In genomic region chr1:153266891-153267290, GRCm38 (mm10) we compare ENCODE assay signal across 12 mouse cellular contexts.
DNase-seq lines count a peak whose midpoint lies in the region; ATAC-seq and TF ChIP-seq lines count a peak whose summit lies in the region.
"Had no signal": no experiment of that assay in that cellular context is flagged by ENCODE, and none has a peak within 500 bp of the region (broad histone marks: within the 10 kb centered on the region; RNA-seq: fewer than 3 reads in every experiment).

No protein-coding gene starts in this region.

- no peaks in the 10 kb centered on the region for H3K27me3 ChIP-seq in heart, embryonic 10.5 days (ENCODE audit: insufficient read depth, poor library complexity, severe bottlenecking)
- no peaks in the 10 kb centered on the region for H3K27me3 ChIP-seq in midbrain, embryonic 14.5 days (ENCODE audit: control insufficient read depth, insufficient read depth, low read length)

- DNase-seq in heart, embryonic 10.5 days (ENCODE audit: low spot score): no peak
- no peak for DNase-seq in heart, postnatal 14 days
- no peak for DNase-seq in left cerebral cortex, adult 2 months (ENCODE audit: extremely low spot score in 1 of 2, low spot score in 2 of 2)
- no peak for DNase-seq in left cerebral cortex, postnatal 4 days
- peak; percentile 72 for DNase-seq in NIH3T3 (ENCODE audit: low read depth)
- no peak for DNase-seq in midbrain, embryonic 14.5 days
- no peak for DNase-seq in urinary bladder, postnatal 4 days (ENCODE audit: low spot score in 2 of 2)
- no peak for DNase-seq in gastrocnemius, postnatal 25 days
- DNase-seq: cerebellum, adult 18-20 months; right cerebral cortex, postnatal 14 days; thymus, postnatal 14 days had no signal

- H3K36me3 ChIP-seq in heart, embryonic 10.5 days: peaks cover 4% of the 10 kb centered on the region
- H3K36me3 ChIP-seq in midbrain, embryonic 14.5 days (ENCODE audit: control insufficient read depth, insufficient read depth, low read length): peaks cover 4% of the 10 kb centered on the region; the same call in 1 of the 2 replicates

- no peak for ATAC-seq in midbrain, embryonic 14.5 days (ENCODE audit: low FRiP score, low TSS enrichment)

- H3K9me3 ChIP-seq in heart, embryonic 10.5 days: no peaks in the 10 kb centered on the region
- no peaks in the 10 kb centered on the region for H3K9me3 ChIP-seq in midbrain, embryonic 14.5 days (ENCODE audit: control insufficient read depth, low read length)

- intact Hi-C loops in heart, postnatal 14 days (cut with DNase I): loop anchor here (5.0 kb wide), 2 partner anchors 65 to 120 kb away; partner anchors contain the start of gene Lamc1
- intact Hi-C loops in left cerebral cortex, adult 2 months (cut with DNase I): no loop called here
- intact Hi-C loops in left cerebral cortex, postnatal 4 days (cut with DNase I): no loop called here

- H3K4me1 ChIP-seq in heart, embryonic 10.5 days: peaks cover 87% of the 10 kb centered on the region
- H3K4me1 ChIP-seq in midbrain, embryonic 14.5 days (ENCODE audit: control insufficient read depth, insufficient read depth, low read length): peaks cover 12% of the 10 kb centered on the region

- no peak overlapping the region; the same call in 1 of the 2 replicates for H3K9ac ChIP-seq in midbrain, embryonic 14.5 days (replicated peaks; ENCODE audit: low read length)
- H3K9ac ChIP-seq: hindbrain, embryonic 14.5 days had no signal

- no peak overlapping the region for H3K4me2 ChIP-seq in midbrain, embryonic 14.5 days (ENCODE audit: low read length)
- H3K4me2 ChIP-seq: hindbrain, embryonic 14.5 days had no signal

- no peak overlapping the region for H3K4me3 ChIP-seq in heart, embryonic 10.5 days
- H3K4me3 ChIP-seq in left cerebral cortex, adult 2 months: no peak overlapping the region
- H3K4me3 ChIP-seq in midbrain, embryonic 14.5 days (replicated peaks; ENCODE audit: low read depth, low read length): no peak overlapping the region

- WGBS in heart, embryonic 10.5 days: 50% methylated on average over 5 of the region's 5 CpGs
- WGBS in midbrain, embryonic 14.5 days: 33% methylated on average over 5 of the region's 5 CpGs

- peak overlapping the region; percentile 53; the same call in 1 of the 2 replicates for H3K27ac ChIP-seq in heart, embryonic 10.5 days
- peak overlapping the region; percentile 38 for H3K27ac ChIP-seq in left cerebral cortex, adult 2 months
- H3K27ac ChIP-seq in midbrain, embryonic 14.5 days (replicated peaks; ENCODE audit: low read depth, low read length): 0 out of 2 replicates have a peak overlapping the region, but pooled peaks have one; percentile 10
- H3K27ac ChIP-seq: hindbrain, embryonic 14.5 days had no signal

- no peak for TF ChIP-seq CTCF in left cerebral cortex, adult 2 months (IDR thresholded peaks at IDR 0.05)
